Mouse (Mus musculus): ENCODE measurements around the gene Senp1. TPM values are rescaled to one million over a fixed set of nuclear protein-coding genes. Genes with fewer than 3 reads are reported as not detected.
A peak's percentile ranks its signal among the peaks of the same experiment; 100 is the strongest.

Gene Senp1
- polyA plus RNA-seq, 1 experiment from 2014 or later, result 17.9 TPM

DNA sequence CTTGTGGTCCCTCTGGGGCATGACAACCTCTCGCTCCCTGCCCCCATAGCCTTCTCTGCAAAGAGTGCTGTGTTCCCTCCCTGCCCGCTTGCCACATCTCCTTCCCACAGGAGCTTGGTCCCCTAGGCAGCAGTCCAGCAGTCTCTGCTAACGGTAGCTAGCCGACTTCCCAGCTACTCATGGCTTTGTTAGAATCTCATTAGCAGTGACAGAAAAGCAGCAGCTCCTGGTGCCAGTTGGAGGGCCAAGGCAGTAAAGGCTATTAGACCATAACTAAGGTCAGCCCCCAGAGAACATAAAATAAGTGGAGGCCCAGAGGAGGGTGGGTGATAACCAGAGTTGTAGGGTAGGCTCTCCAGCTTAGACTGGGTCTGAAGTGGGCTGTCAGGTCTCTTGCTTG is 67.9 kb downstream of the Senp1 start:
- Histone ChIP-seq H3K27ac (ENCODE audit: low read length) (no peak overlapping the region), H3K4me3 (ENCODE audit: low read length) (no peak overlapping the region), H3K4me2 (ENCODE audit: low read depth, low read length) (no peak overlapping the region), H3K9ac (ENCODE audit: low read length) (no peak overlapping the region), H3K36me3 (ENCODE audit: control insufficient read depth, insufficient read depth) (no peaks in the 10 kb centered on the region), H3K27me3 (ENCODE audit: control insufficient read depth, insufficient read depth, low read length) (no peaks in the 10 kb centered on the region), H3K4me1 (ENCODE audit: control insufficient read depth, insufficient read depth, low read length) (peaks cover 27% of the 10 kb centered on the region), H3K9me3 (replicated peaks; ENCODE audit: control insufficient read depth, low read length) (no peaks in the 10 kb centered on the region)
- ATAC-seq (replicated peaks; ENCODE audit: extremely low read depth, insufficient read depth, low FRiP score), result no peak
- 34% methylated on average over 4 of the region's 4 CpGs for WGBS

DNA sequence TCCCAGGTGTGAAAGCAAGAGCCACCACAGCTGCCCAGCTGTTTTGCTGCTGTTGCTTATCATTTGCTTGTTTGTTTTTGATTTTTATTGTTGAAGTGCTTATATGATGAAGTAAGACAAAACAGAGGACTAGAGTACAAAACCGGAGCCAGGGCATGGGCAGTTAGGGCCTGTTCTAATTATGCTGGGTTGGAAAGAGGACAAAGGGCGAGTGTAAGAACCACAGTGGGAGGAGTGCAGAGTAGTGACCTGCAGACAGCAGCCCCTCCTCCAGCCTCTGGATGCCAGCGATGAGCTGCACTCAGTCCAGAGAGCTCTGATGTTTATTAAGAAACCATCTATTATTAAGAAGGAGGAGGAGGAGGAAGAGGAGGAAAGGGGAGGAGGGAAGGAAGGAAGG is 70.4 kb downstream of the Senp1 start:
- no peak overlapping the region for H3K9ac ChIP-seq (ENCODE audit: low read length)
- H3K27ac ChIP-seq (ENCODE audit: low read length), result no peak overlapping the region
- no peak overlapping the region for H3K4me2 ChIP-seq (ENCODE audit: low read depth, low read length)
- no peak for ATAC-seq (replicated peaks; ENCODE audit: extremely low read depth, insufficient read depth, low FRiP score)
- H3K9me3 ChIP-seq (replicated peaks; ENCODE audit: control insufficient read depth, low read length), result no peaks in the 10 kb centered on the region
- H3K4me1 ChIP-seq (ENCODE audit: control insufficient read depth, insufficient read depth, low read length), result peaks cover 27% of the 10 kb centered on the region
- WGBS, result 51% methylated on average over 3 of the region's 3 CpGs
- no peaks in the 10 kb centered on the region for H3K36me3 ChIP-seq (ENCODE audit: control insufficient read depth, insufficient read depth)
- H3K4me3 ChIP-seq (ENCODE audit: low read length), result no peak overlapping the region
- H3K27me3 ChIP-seq (ENCODE audit: control insufficient read depth, insufficient read depth, low read length), result no peaks in the 10 kb centered on the region

DNA sequence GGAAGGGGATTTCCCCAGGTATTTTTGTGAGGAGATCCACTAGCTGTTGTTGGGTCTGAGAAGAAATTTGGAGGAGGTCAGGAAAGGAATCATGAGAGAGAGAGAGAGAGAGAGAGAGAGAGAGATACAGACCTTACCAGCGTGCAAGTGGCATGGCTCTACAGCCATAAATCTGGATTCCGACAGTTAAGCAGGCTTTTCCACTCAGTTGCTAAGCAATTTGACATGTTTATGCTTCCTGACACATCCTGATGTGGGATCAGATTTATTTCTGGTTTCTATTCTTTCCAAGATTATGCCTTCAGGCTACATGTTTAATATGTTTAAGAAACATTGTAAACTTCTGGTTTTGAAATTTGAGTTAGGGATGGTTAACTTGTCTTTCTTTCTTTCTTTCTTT is 71.7 kb downstream of the Senp1 start:
- 64% methylated on average over 2 of the region's 2 CpGs for WGBS
- Histone ChIP-seq H3K9ac (ENCODE audit: low read length) (no peak overlapping the region), H3K4me1 (ENCODE audit: control insufficient read depth, insufficient read depth, low read length) (peaks cover 15% of the 10 kb centered on the region), H3K27me3 (ENCODE audit: control insufficient read depth, insufficient read depth, low read length) (no peaks in the 10 kb centered on the region), H3K27ac (ENCODE audit: low read length) (no peak overlapping the region), H3K4me3 (ENCODE audit: low read length) (no peak overlapping the region), H3K9me3 (replicated peaks; ENCODE audit: control insufficient read depth, low read length) (no peaks in the 10 kb centered on the region), H3K4me2 (ENCODE audit: low read depth, low read length) (no peak overlapping the region), H3K36me3 (ENCODE audit: control insufficient read depth, insufficient read depth) (no peaks in the 10 kb centered on the region)
- no peak for ATAC-seq (replicated peaks; ENCODE audit: extremely low read depth, insufficient read depth, low FRiP score)

DNA sequence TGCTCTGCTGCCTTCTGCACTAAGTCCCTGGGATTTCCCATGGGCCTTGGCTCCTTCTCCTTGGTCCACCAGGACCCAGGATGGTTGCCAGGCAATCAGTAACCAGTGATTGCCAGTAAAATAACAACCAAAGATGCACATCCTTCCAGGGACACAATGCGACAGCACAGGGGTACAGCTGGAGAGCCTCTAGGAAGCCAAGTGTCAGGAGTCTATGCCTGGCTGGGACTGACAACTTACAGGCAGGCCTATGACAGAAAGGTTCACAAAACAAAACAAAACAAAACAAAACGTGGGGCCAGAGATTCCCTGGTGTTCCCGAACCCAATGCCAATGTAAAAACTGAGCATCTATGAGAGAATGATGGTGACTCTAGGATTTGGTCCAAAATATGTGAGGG is 74.5 kb downstream of the Senp1 start:
- Histone ChIP-seq H3K9ac (ENCODE audit: low read length) (no peak overlapping the region), H3K27ac (ENCODE audit: low read length) (no peak overlapping the region), H3K36me3 (ENCODE audit: control insufficient read depth, insufficient read depth) (no peaks in the 10 kb centered on the region), H3K4me2 (ENCODE audit: low read depth, low read length) (no peak overlapping the region), H3K4me3 (ENCODE audit: low read length) (no peak overlapping the region), H3K27me3 (ENCODE audit: control insufficient read depth, insufficient read depth, low read length) (no peaks in the 10 kb centered on the region), H3K9me3 (replicated peaks; ENCODE audit: control insufficient read depth, low read length) (no peaks in the 10 kb centered on the region), H3K4me1 (ENCODE audit: control insufficient read depth, insufficient read depth, low read length) (no peaks in the 10 kb centered on the region)
- ATAC-seq (replicated peaks; ENCODE audit: extremely low read depth, insufficient read depth, low FRiP score), result no peak
- WGBS, result 51% methylated on average over 3 of the region's 3 CpGs

DNA sequence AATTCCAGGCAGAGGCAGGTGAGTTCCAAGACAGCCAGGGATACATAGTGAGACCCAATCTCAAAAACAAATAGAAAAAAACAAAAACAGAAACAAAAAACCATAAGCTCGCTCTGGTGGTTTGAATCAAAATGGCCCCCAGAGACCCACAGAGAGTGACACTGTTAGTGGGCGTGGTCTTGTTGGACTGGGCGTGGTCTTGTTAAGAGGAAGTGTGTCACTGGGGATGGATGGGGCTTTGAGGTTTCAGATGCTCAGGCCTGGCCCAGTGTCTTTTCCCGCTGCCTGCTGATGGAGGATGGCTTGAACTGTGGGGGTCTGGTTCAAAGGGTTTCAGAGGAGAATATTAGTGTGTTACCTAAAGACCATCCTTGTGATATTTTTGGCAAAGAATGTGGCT is 75.6 kb downstream of the Senp1 start:
- Histone ChIP-seq H3K9ac (ENCODE audit: low read length) (no peak overlapping the region), H3K4me2 (ENCODE audit: low read depth, low read length) (no peak overlapping the region), H3K9me3 (replicated peaks; ENCODE audit: control insufficient read depth, low read length) (no peaks in the 10 kb centered on the region), H3K36me3 (ENCODE audit: control insufficient read depth, insufficient read depth) (no peaks in the 10 kb centered on the region), H3K27me3 (ENCODE audit: control insufficient read depth, insufficient read depth, low read length) (no peaks in the 10 kb centered on the region), H3K27ac (ENCODE audit: low read length) (no peak overlapping the region), H3K4me1 (ENCODE audit: control insufficient read depth, insufficient read depth, low read length) (no peaks in the 10 kb centered on the region), H3K4me3 (ENCODE audit: low read length) (no peak overlapping the region)
- WGBS, result 71% methylated on average over 4 of the region's 4 CpGs
- no peak for ATAC-seq (replicated peaks; ENCODE audit: extremely low read depth, insufficient read depth, low FRiP score)

DNA sequence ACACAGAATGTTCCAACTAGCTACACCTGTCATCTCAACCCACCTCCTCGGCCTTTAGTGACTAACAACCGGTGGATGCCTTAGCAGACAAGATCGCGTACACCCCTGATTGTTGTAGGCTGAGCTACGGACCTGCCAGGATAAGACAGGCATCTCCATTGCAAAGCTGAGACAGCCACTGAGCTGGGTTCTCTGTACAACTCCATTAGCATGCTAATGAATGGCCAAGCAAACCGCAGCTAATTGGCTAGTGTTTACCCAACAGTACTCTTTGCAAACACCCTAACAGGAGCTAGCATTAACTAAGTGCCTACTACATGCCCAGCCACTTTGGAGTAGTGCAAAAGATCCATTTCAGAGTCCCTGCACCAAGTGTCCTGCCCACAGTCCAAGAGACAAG is 80.7 kb downstream of the Senp1 start:
- Histone ChIP-seq H3K4me3 (ENCODE audit: low read length) (no peak overlapping the region), H3K9ac (ENCODE audit: low read length) (no peak overlapping the region), H3K27me3 (ENCODE audit: control insufficient read depth, insufficient read depth, low read length) (peaks cover 10% of the 10 kb centered on the region; the same call in 1 of the 2 replicates), H3K9me3 (replicated peaks; ENCODE audit: control insufficient read depth, low read length) (no peaks in the 10 kb centered on the region), H3K4me1 (ENCODE audit: control insufficient read depth, insufficient read depth, low read length) (no peaks in the 10 kb centered on the region), H3K4me2 (ENCODE audit: low read depth, low read length) (no peak overlapping the region), H3K36me3 (ENCODE audit: control insufficient read depth, insufficient read depth) (no peaks in the 10 kb centered on the region), H3K27ac (ENCODE audit: low read length) (no peak overlapping the region)
- 74% methylated on average over 6 of the region's 6 CpGs for WGBS
- ATAC-seq (replicated peaks; ENCODE audit: extremely low read depth, insufficient read depth, low FRiP score), result no peak

DNA sequence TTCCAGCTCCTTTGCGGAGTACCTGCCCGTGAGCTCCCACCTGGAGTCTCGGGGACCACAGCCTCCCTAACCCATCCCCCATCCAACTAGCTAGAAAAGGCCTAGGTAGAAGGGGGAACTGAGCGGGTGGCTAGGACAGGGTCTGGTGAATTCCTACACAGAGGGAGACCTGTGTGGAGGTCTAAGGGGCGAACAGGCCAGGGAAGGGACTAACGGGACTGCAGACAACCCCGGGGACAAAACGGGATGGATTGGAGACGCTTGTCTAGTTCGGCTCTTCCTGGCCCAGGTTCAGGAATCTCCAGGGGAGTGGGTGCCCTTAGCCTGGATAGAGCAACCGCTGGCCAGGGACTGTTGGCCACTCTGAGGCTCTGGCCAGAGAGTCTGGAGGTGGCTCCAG is 88.4 kb downstream of the Senp1 start:
- Histone ChIP-seq H3K27me3 (ENCODE audit: control insufficient read depth, insufficient read depth, low read length) (peaks cover 48% of the 10 kb centered on the region), H3K4me3 (ENCODE audit: low read length) (no peak overlapping the region; the same call in 1 of the 2 replicates), H3K9me3 (replicated peaks; ENCODE audit: control insufficient read depth, low read length) (no peaks in the 10 kb centered on the region; the same call in 1 of the 2 replicates), H3K27ac (ENCODE audit: low read length) (no peak overlapping the region), H3K36me3 (ENCODE audit: control insufficient read depth, insufficient read depth) (no peaks in the 10 kb centered on the region), H3K4me1 (ENCODE audit: control insufficient read depth, insufficient read depth, low read length) (peaks cover 33% of the 10 kb centered on the region), H3K4me2 (ENCODE audit: low read depth, low read length) (peak overlapping the region; percentile 83; the same call in 1 of the 2 replicates), H3K9ac (ENCODE audit: low read length) (no peak overlapping the region)
- 27% methylated on average over 11 of the region's 11 CpGs for WGBS
- no peak for ATAC-seq (replicated peaks; ENCODE audit: extremely low read depth, insufficient read depth, low FRiP score)

DNA sequence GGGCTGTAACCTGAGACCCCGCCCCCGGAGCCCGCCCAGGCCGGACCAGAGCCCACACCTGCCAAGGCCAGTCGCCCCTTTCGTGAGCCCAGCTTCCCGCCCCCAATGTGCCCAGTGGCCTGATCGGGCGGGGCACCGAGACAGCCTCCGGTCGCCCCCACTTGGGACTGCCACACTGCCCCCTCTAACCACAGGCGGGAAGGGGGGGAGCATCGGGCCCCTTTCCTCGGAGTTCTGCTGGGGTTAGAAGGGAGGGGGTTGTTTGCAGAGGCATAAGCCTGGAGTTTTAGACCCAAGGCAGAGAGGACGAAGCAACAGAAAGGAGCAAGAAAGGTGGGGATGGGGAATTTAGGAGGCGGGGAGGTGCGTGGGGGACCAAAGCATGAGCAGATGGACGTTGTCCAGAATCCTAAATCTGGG is 88.8 kb downstream of the Senp1 start:
- no peak for ATAC-seq (replicated peaks; ENCODE audit: extremely low read depth, insufficient read depth, low FRiP score)
- no peak overlapping the region for H3K27ac ChIP-seq (ENCODE audit: low read length)

DNA sequence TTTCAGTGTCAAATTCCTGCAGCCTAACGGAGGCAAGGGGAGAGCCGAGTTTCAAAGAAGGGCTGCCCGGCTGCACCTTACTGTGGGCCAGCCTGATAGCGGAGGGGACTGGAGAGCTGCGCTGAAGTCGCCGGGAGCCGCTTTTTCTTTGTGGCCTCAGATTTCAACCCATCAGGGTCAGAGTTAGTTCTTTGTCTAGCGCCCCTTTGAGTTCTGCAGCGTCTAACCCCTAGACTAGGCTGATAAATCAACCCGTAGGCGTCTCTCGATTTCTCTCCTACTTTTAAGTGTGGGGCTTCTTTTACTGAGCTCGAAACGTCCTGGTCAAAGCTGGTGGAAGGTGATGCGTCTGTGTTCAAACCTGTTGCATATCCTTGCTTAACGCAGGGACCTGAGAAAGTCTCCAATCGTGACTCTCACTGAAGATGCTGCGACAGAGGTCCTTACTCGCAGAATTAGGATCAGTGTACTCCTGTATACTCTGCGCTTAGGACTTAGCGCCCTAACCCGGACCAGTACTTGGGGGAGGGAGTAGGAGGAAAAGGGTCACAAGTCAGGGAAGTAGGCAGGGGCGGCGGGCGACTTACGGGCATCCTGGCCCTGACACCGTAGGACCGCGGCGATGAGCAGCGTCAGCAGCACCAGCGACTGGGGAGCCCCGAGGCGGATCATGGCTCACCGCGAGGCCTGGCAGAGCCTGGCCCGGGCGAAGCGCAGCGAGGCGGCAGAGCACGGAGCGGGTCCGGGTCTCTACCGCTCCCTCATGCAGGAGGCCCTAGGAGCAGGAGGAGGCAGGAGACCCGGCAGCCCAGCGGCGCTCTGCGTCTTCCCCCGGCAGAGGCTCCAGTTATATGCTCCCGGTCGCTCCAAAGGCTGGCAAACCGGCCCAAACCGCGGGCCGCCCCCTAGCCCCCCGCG is 89.5 kb downstream of the Senp1 start, which contains the start of gene Col2a1:
Gene Col2a1 (minus strand): TSS at position 874 of the 918 bp plus-strand sequence.
- Histone ChIP-seq H3K9me3 (replicated peaks; ENCODE audit: control insufficient read depth, low read length) (no peaks in the 10 kb centered on the region; the same call in 1 of the 2 replicates), H3K27me3 (ENCODE audit: control insufficient read depth, insufficient read depth, low read length) (peaks cover 55% of the 10 kb centered on the region), H3K36me3 (ENCODE audit: control insufficient read depth, insufficient read depth) (no peaks in the 10 kb centered on the region), H3K4me1 (ENCODE audit: control insufficient read depth, insufficient read depth, low read length) (peaks cover 33% of the 10 kb centered on the region), H3K9ac (ENCODE audit: low read length) (peak within 1 kb of the TSS; percentile 47), H3K27ac (ENCODE audit: low read length) (no peak within 1 kb of the TSS), H3K4me3 (ENCODE audit: low read length) (peak within 1 kb of the TSS; percentile 52), H3K4me2 (ENCODE audit: low read depth, low read length) (peak within 1 kb of the TSS; percentile 83)
- ATAC-seq (replicated peaks; ENCODE audit: extremely low read depth, insufficient read depth, low FRiP score), result peak; percentile 24; the same call in 1 of the 2 replicates
- under 1% methylated on average over 58 of the region's 59 CpGs for WGBS

More for the DNA sequence above, 88.8 kb downstream of the Senp1 start:
- peak overlapping the region; percentile 47 for H3K9ac ChIP-seq (ENCODE audit: low read length)
- H3K27me3 ChIP-seq (ENCODE audit: control insufficient read depth, insufficient read depth, low read length), result peaks cover 53% of the 10 kb centered on the region
- peak overlapping the region; percentile 83 for H3K4me2 ChIP-seq (ENCODE audit: low read depth, low read length)
- H3K4me1 ChIP-seq (ENCODE audit: control insufficient read depth, insufficient read depth, low read length), result peaks cover 33% of the 10 kb centered on the region
- 4% methylated on average over 19 of the region's 19 CpGs for WGBS
- no peaks in the 10 kb centered on the region; the same call in 1 of the 2 replicates for H3K9me3 ChIP-seq (replicated peaks; ENCODE audit: control insufficient read depth, low read length)
- peak overlapping the region; percentile 52 for H3K4me3 ChIP-seq (ENCODE audit: low read length)
- H3K36me3 ChIP-seq (ENCODE audit: control insufficient read depth, insufficient read depth), result no peaks in the 10 kb centered on the region
